Mouse (Mus musculus): ENCODE results near the gene Nf1. TPM values are rescaled to one million over a fixed set of nuclear protein-coding genes. Genes with fewer than 3 reads are reported as not detected.
A peak's percentile ranks its signal among the peaks of the same experiment; 100 is the strongest.

Nf1 gene
- polyA plus RNA-seq, 1 experiment, result 4.4 TPM

GRCm38 (mm10) chr11:79306996-79307395 lies 32.5 kb upstream of the Nf1 start:
- Histone ChIP-seq H3K4me3 (ENCODE audit: extremely low read depth, insufficient read depth, insufficient read length) (no peak overlapping the region), H3K4me1 (ENCODE audit: control insufficient read depth, insufficient read depth, insufficient read length) (peaks cover 4% of the 10 kb centered on the region; the same call in 1 of the 2 replicates), H3K27ac (ENCODE audit: insufficient read depth, low read length) (peak overlapping the region; percentile 21; the same call in 1 of the 2 replicates), H3K27me3 (ENCODE audit: control insufficient read depth, insufficient read depth, low read length) (no peaks in the 10 kb centered on the region), H3K36me3 (ENCODE audit: control insufficient read depth, insufficient read depth, low read length) (no peaks in the 10 kb centered on the region)
- 22% methylated on average over 10 of the region's 10 CpGs for WGBS
- no peak for DNase-seq (ENCODE audit: low read depth in 1 of 2, low spot score in 2 of 2)
- TF ChIP-seq POLR2A (IDR thresholded peaks at IDR 0.05; ENCODE audit: low read depth, low read length) (no peak), CTCF (IDR thresholded peaks at IDR 0.05; ENCODE audit: extremely low read depth, insufficient read depth, insufficient read length, insufficient replicate concordance) (no peak)

DNA sequence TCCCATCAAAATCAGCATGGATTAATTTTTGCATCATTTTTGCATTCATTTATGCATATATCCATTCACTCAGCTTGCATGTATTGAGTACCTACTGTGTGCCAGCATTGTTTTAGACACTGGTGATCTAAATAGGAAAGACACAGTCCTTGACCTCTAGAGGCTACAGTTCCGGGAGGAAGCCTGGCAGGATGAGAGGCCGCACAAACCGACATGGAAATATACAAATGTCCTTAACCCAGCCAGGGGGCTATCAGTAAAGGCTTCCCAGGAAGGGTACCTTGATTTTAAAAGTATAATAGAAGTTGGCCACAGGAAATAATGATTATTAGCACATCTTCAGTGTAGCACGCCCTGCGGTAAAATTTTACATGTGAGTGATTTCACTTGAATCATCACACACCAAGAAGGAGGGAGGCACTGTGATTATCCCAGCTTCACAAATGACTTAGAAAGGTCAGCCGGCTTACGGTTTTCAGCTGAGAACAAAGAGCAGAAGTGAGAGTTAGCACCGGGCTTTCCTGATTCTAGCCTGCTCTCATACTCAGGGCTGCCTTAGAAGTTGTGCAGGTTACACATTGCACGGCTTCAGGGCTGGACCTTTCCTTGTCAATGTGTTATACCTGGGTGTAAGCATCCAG lies 31.8 kb upstream of the Nf1 start:
- Histone ChIP-seq H3K27ac (ENCODE audit: insufficient read depth, low read length) (no peak overlapping the region), H3K4me1 (ENCODE audit: control insufficient read depth, insufficient read depth, insufficient read length) (peaks cover 4% of the 10 kb centered on the region; the same call in 1 of the 2 replicates), H3K27me3 (ENCODE audit: control insufficient read depth, insufficient read depth, low read length) (no peaks in the 10 kb centered on the region), H3K4me3 (ENCODE audit: extremely low read depth, insufficient read depth, insufficient read length) (no peak overlapping the region), H3K36me3 (ENCODE audit: control insufficient read depth, insufficient read depth, low read length) (no peaks in the 10 kb centered on the region)
- TF ChIP-seq CTCF (IDR thresholded peaks at IDR 0.05; ENCODE audit: extremely low read depth, insufficient read depth, insufficient read length, insufficient replicate concordance), result no peak
- TF ChIP-seq POLR2A (IDR thresholded peaks at IDR 0.05; ENCODE audit: low read depth, low read length), result no peak
- 68% methylated on average over 9 of the region's 9 CpGs for WGBS
- DNase-seq (ENCODE audit: low read depth in 1 of 2, low spot score in 2 of 2), result no peak

- DNase-seq (ENCODE audit: low read depth in 1 of 2, low spot score in 2 of 2), result no peak
- H3K4me1 ChIP-seq (ENCODE audit: control insufficient read depth, insufficient read depth, insufficient read length), result peaks cover 4% of the 10 kb centered on the region; the same call in 1 of the 2 replicates
- no peaks in the 10 kb centered on the region for H3K27me3 ChIP-seq (ENCODE audit: control insufficient read depth, insufficient read depth, low read length)
- 34% methylated on average over 5 of the region's 5 CpGs for WGBS
- TF ChIP-seq CTCF (IDR thresholded peaks at IDR 0.05; ENCODE audit: extremely low read depth, insufficient read depth, insufficient read length, insufficient replicate concordance), result no peak
- no peak for TF ChIP-seq POLR2A (IDR thresholded peaks at IDR 0.05; ENCODE audit: low read depth, low read length)
- no peaks in the 10 kb centered on the region for H3K36me3 ChIP-seq (ENCODE audit: control insufficient read depth, insufficient read depth, low read length)
- H3K4me3 ChIP-seq (ENCODE audit: extremely low read depth, insufficient read depth, insufficient read length), result no peak overlapping the region
- H3K27ac ChIP-seq (ENCODE audit: insufficient read depth, low read length), result no peak overlapping the region
Measured at GRCm38 (mm10) chr11:79310467-79310866, 29.0 kb upstream of the Nf1 start.

DNA sequence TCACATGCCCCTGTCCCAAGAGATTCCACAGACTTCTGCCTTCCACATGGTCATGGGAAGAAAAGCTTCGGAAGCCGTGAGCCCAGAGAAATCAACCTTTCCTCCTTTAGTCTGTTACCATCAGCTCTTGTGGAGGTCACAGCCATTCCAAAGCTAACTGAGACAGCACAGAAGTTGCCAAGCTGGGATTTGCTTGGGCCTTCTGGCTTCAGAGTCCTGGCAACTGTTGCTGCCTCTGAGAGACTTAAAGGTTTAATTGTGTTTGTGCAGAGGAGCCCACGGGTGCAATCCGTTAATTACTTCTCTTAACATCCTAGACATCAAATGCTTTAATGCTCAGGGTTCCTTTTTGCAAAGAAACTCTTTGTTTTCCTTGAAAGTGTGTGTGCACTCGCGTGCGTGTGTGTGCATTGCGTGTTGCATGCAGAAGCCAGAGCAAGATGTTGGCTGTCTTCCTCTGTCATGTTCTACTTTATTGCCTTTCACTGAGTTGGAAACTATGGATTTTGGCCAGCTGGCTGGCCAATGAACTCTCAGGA lies 22.6 kb upstream of the Nf1 start:
- Histone ChIP-seq H3K27me3 (ENCODE audit: control insufficient read depth, insufficient read depth, low read length) (no peaks in the 10 kb centered on the region), H3K4me3 (ENCODE audit: extremely low read depth, insufficient read depth, insufficient read length) (no peak overlapping the region), H3K27ac (ENCODE audit: insufficient read depth, low read length) (no peak overlapping the region), H3K4me1 (ENCODE audit: control insufficient read depth, insufficient read depth, insufficient read length) (no peaks in the 10 kb centered on the region), H3K36me3 (ENCODE audit: control insufficient read depth, insufficient read depth, low read length) (no peaks in the 10 kb centered on the region)
- TF ChIP-seq CTCF (IDR thresholded peaks at IDR 0.05; ENCODE audit: extremely low read depth, insufficient read depth, insufficient read length, insufficient replicate concordance) (no peak), POLR2A (IDR thresholded peaks at IDR 0.05; ENCODE audit: low read depth, low read length) (no peak)
- WGBS, result 94% methylated on average over 8 of the region's 8 CpGs
- DNase-seq (ENCODE audit: low read depth in 1 of 2, low spot score in 2 of 2), result no peak

DNA sequence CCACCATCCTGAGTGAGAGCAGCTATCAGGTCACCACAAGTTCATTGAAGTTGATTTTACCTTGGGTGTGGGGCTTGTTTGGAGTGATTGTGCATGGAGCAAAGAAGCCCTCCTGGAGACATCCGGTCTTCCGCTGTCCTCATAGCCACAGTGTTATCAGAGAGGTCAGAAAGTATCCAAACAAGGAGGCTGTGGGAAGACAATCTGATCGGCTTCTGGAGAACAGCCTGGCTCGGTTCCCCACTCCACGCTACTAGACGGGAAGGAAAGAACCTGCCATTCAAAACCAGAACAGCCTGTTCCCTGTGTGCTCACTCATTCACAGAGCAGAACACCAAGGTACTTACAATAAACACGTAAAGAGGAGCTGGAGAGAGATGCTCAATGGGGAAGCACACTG lies 19.7 kb upstream of the Nf1 start:
- Histone ChIP-seq H3K4me1 (ENCODE audit: control insufficient read depth, insufficient read depth, insufficient read length) (no peaks in the 10 kb centered on the region), H3K4me3 (ENCODE audit: extremely low read depth, insufficient read depth, insufficient read length) (no peak overlapping the region), H3K27ac (ENCODE audit: insufficient read depth, low read length) (no peak overlapping the region), H3K36me3 (ENCODE audit: control insufficient read depth, insufficient read depth, low read length) (no peaks in the 10 kb centered on the region), H3K27me3 (ENCODE audit: control insufficient read depth, insufficient read depth, low read length) (no peaks in the 10 kb centered on the region)
- no peak for DNase-seq (ENCODE audit: low read depth in 1 of 2, low spot score in 2 of 2)
- 88% methylated on average over 7 of the region's 7 CpGs for WGBS
- TF ChIP-seq CTCF (IDR thresholded peaks at IDR 0.05; ENCODE audit: extremely low read depth, insufficient read depth, insufficient read length, insufficient replicate concordance) (no peak), POLR2A (IDR thresholded peaks at IDR 0.05; ENCODE audit: low read depth, low read length) (no peak)

DNA sequence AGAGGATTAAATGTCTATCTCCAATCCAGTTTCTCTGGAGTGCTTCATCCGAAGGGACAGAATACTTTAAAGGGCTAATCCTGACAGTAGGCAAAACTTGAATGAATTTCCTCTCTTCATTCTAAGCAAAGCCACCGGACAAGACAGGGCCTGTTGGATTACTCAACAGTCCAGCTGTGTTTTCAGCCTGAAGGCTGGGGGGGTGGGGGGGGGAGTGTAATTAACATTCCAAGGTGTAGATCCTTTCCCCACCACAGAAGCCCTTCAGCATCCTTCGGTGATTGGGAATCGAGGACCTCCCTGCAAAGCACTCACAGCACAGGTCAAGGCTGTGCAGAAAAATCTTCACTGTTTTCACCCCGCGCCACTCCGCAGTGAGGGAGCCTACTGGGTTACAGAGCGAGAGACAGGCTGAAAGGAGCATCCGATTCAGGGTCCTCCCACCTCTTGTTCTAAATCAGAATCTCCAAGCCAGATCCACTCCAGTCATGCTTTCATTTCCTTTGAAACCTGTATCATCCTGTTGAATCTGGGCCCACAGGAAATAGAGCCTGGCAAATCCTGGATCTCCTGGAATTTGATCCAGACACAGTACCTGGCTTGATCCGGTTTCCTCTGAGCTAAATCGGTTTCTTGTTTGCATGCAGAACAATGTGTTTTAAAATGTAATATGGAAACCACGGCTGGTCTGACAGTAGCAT lies 15.4 kb upstream of the Nf1 start:
- 91% methylated on average over 12 of the region's 12 CpGs for WGBS
- Histone ChIP-seq H3K27me3 (ENCODE audit: control insufficient read depth, insufficient read depth, low read length) (no peaks in the 10 kb centered on the region), H3K4me3 (ENCODE audit: extremely low read depth, insufficient read depth, insufficient read length) (no peak overlapping the region), H3K4me1 (ENCODE audit: control insufficient read depth, insufficient read depth, insufficient read length) (no peaks in the 10 kb centered on the region), H3K27ac (ENCODE audit: insufficient read depth, low read length) (no peak overlapping the region), H3K36me3 (ENCODE audit: control insufficient read depth, insufficient read depth, low read length) (no peaks in the 10 kb centered on the region)
- no peak for DNase-seq (ENCODE audit: low read depth in 1 of 2, low spot score in 2 of 2)
- TF ChIP-seq CTCF (IDR thresholded peaks at IDR 0.05; ENCODE audit: extremely low read depth, insufficient read depth, insufficient read length, insufficient replicate concordance), result no peak
- no peak for TF ChIP-seq POLR2A (IDR thresholded peaks at IDR 0.05; ENCODE audit: low read depth, low read length)

DNA sequence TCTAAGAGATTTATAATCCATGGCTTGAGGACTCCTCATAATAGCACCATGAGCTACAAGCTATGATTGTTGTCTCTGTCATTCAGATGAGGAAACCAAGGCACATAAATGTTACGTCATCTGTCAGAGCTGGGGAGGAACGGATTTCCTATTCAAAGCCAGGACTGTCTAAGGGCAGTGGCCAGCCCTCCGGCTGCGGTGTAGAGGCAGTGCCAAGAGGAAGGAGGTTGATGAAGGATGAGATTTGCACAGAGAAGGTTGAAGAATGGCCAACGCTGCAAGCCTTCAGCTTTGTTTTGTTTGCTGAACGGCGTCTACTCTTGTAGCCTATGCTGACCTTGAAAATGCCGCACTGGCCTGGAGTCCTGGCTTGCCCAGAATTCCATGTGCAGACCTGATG lies 13.8 kb upstream of the Nf1 start:
- no peak overlapping the region for H3K4me3 ChIP-seq (ENCODE audit: extremely low read depth, insufficient read depth, insufficient read length)
- DNase-seq (ENCODE audit: low read depth in 1 of 2, low spot score in 2 of 2), result no peak
- TF ChIP-seq POLR2A (IDR thresholded peaks at IDR 0.05; ENCODE audit: low read depth, low read length), result no peak
- no peak for TF ChIP-seq CTCF (IDR thresholded peaks at IDR 0.05; ENCODE audit: extremely low read depth, insufficient read depth, insufficient read length, insufficient replicate concordance)
- H3K4me1 ChIP-seq (ENCODE audit: control insufficient read depth, insufficient read depth, insufficient read length), result no peaks in the 10 kb centered on the region
- 43% methylated on average over 8 of the region's 8 CpGs for WGBS
- no peaks in the 10 kb centered on the region for H3K36me3 ChIP-seq (ENCODE audit: control insufficient read depth, insufficient read depth, low read length)
- no peaks in the 10 kb centered on the region for H3K27me3 ChIP-seq (ENCODE audit: control insufficient read depth, insufficient read depth, low read length)
- no peak overlapping the region for H3K27ac ChIP-seq (ENCODE audit: insufficient read depth, low read length)
